Mouse (Mus musculus): Measurements from ENCODE around the gene Nfkbie. TPM values are rescaled to one million over a fixed set of nuclear protein-coding genes. Genes with fewer than 3 reads are reported as not detected.
A peak's percentile ranks its signal among the peaks of the same experiment; 100 is the strongest.

The Nfkbie gene
- polyA plus RNA-seq, 1 experiment from 2014 or later = 4.7 TPM

GRCm38 (mm10) chr17:45532896-45533295, 22.6 kb upstream of the Nfkbie start:
- Histone ChIP-seq H3K4me3 (ENCODE audit: low read depth, low read length) (no peak overlapping the region), H3K9me3 (ENCODE audit: control insufficient read depth, low read length) (no peaks in the 10 kb centered on the region), H3K27ac (replicated peaks; ENCODE audit: low read depth, low read length) (no peak overlapping the region), H3K9ac (ENCODE audit: low read depth, low read length) (no peak overlapping the region), H3K36me3 (ENCODE audit: control insufficient read depth, insufficient read depth, low read length) (no peaks in the 10 kb centered on the region), H3K4me2 (ENCODE audit: low read depth, low read length) (no peak overlapping the region), H3K27me3 (replicated peaks; ENCODE audit: control insufficient read depth, insufficient read depth, low read length) (peaks cover 26% of the 10 kb centered on the region), H3K4me1 (ENCODE audit: control insufficient read depth, insufficient read depth, low read length) (no peaks in the 10 kb centered on the region)
- ATAC-seq (ENCODE audit: low read depth) = no peak
- DNase-seq (ENCODE audit: low spot score) = no peak
- 54% methylated on average over 15 of the region's 15 CpGs for WGBS

- Histone ChIP-seq H3K27me3 (replicated peaks; ENCODE audit: control insufficient read depth, insufficient read depth, low read length) (peaks cover 22% of the 10 kb centered on the region), H3K4me1 (ENCODE audit: control insufficient read depth, insufficient read depth, low read length) (no peaks in the 10 kb centered on the region), H3K27ac (replicated peaks; ENCODE audit: low read depth, low read length) (no peak overlapping the region), H3K9ac (ENCODE audit: low read depth, low read length) (no peak overlapping the region), H3K36me3 (ENCODE audit: control insufficient read depth, insufficient read depth, low read length) (no peaks in the 10 kb centered on the region), H3K4me2 (ENCODE audit: low read depth, low read length) (no peak overlapping the region), H3K9me3 (ENCODE audit: control insufficient read depth, low read length) (no peaks in the 10 kb centered on the region), H3K4me3 (ENCODE audit: low read depth, low read length) (no peak overlapping the region)
- DNase-seq (ENCODE audit: low spot score) (peak; percentile 35), ATAC-seq (ENCODE audit: low read depth) (no peak)
- WGBS = 12% methylated on average over 5 of the region's 5 CpGs
Observed at GRCm38 (mm10) chr17:45536264-45536663, 19.2 kb upstream of the Nfkbie start.

- 69% methylated on average over 4 of the region's 4 CpGs for WGBS
- Histone ChIP-seq H3K27me3 (replicated peaks; ENCODE audit: control insufficient read depth, insufficient read depth, low read length) (peaks cover 19% of the 10 kb centered on the region), H3K4me2 (ENCODE audit: low read depth, low read length) (no peak overlapping the region), H3K36me3 (ENCODE audit: control insufficient read depth, insufficient read depth, low read length) (no peaks in the 10 kb centered on the region), H3K9ac (ENCODE audit: low read depth, low read length) (no peak overlapping the region), H3K4me3 (ENCODE audit: low read depth, low read length) (no peak overlapping the region), H3K4me1 (ENCODE audit: control insufficient read depth, insufficient read depth, low read length) (no peaks in the 10 kb centered on the region), H3K27ac (replicated peaks; ENCODE audit: low read depth, low read length) (no peak overlapping the region), H3K9me3 (ENCODE audit: control insufficient read depth, low read length) (no peaks in the 10 kb centered on the region)
- DNase-seq (ENCODE audit: low spot score) (no peak), ATAC-seq (ENCODE audit: low read depth) (no peak)
Observed at GRCm38 (mm10) chr17:45538394-45538793, 17.1 kb upstream of the Nfkbie start.

- Histone ChIP-seq H3K4me2 (ENCODE audit: low read depth, low read length) (no peak overlapping the region), H3K9me3 (ENCODE audit: control insufficient read depth, low read length) (no peaks in the 10 kb centered on the region), H3K27me3 (replicated peaks; ENCODE audit: control insufficient read depth, insufficient read depth, low read length) (peaks cover 30% of the 10 kb centered on the region), H3K4me1 (ENCODE audit: control insufficient read depth, insufficient read depth, low read length) (peaks cover 5% of the 10 kb centered on the region; the same call in 1 of the 2 replicates), H3K27ac (replicated peaks; ENCODE audit: low read depth, low read length) (no peak overlapping the region), H3K9ac (ENCODE audit: low read depth, low read length) (no peak overlapping the region), H3K4me3 (ENCODE audit: low read depth, low read length) (no peak overlapping the region), H3K36me3 (ENCODE audit: control insufficient read depth, insufficient read depth, low read length) (peaks cover 7% of the 10 kb centered on the region; the same call in 1 of the 2 replicates)
- ATAC-seq (ENCODE audit: low read depth) = no peak
- 74% methylated on average over 21 of the region's 21 CpGs for WGBS
- no peak for DNase-seq (ENCODE audit: low spot score)
Observed at GRCm38 (mm10) chr17:45539664-45540063, 15.8 kb upstream of the Nfkbie start.

- Histone ChIP-seq H3K9me3 (ENCODE audit: control insufficient read depth, low read length) (no peaks in the 10 kb centered on the region), H3K9ac (ENCODE audit: low read depth, low read length) (no peak overlapping the region), H3K4me2 (ENCODE audit: low read depth, low read length) (no peak overlapping the region), H3K4me3 (ENCODE audit: low read depth, low read length) (no peak overlapping the region), H3K4me1 (ENCODE audit: control insufficient read depth, insufficient read depth, low read length) (peaks cover 5% of the 10 kb centered on the region; the same call in 1 of the 2 replicates), H3K36me3 (ENCODE audit: control insufficient read depth, insufficient read depth, low read length) (peaks cover 20% of the 10 kb centered on the region), H3K27ac (replicated peaks; ENCODE audit: low read depth, low read length) (no peak overlapping the region), H3K27me3 (replicated peaks; ENCODE audit: control insufficient read depth, insufficient read depth, low read length) (peaks cover 51% of the 10 kb centered on the region)
- ATAC-seq (ENCODE audit: low read depth) = no peak
- DNase-seq (ENCODE audit: low spot score) = no peak
- WGBS = 26% methylated on average over 6 of the region's 6 CpGs
Observed at GRCm38 (mm10) chr17:45542129-45542528, 13.4 kb upstream of the Nfkbie start.

- no peak overlapping the region for H3K4me2 ChIP-seq (ENCODE audit: low read depth, low read length)
- DNase-seq (ENCODE audit: low spot score) (no peak), ATAC-seq (ENCODE audit: low read depth) (no peak)
- H3K4me3 ChIP-seq (ENCODE audit: low read depth, low read length) = no peak overlapping the region
- H3K36me3 ChIP-seq (ENCODE audit: control insufficient read depth, insufficient read depth, low read length) = peaks cover 20% of the 10 kb centered on the region
- 77% methylated on average over 2 of the region's 2 CpGs for WGBS
- H3K27ac ChIP-seq (replicated peaks; ENCODE audit: low read depth, low read length) = no peak overlapping the region
- peaks cover 56% of the 10 kb centered on the region for H3K27me3 ChIP-seq (replicated peaks; ENCODE audit: control insufficient read depth, insufficient read depth, low read length)
- no peaks in the 10 kb centered on the region for H3K9me3 ChIP-seq (ENCODE audit: control insufficient read depth, low read length)
- H3K4me1 ChIP-seq (ENCODE audit: control insufficient read depth, insufficient read depth, low read length) = peaks cover 5% of the 10 kb centered on the region; the same call in 1 of the 2 replicates
- no peak overlapping the region for H3K9ac ChIP-seq (ENCODE audit: low read depth, low read length)
Observed at GRCm38 (mm10) chr17:45542705-45543104, 12.8 kb upstream of the Nfkbie start.

- ATAC-seq (ENCODE audit: low read depth) = no peak
- Histone ChIP-seq H3K9me3 (ENCODE audit: control insufficient read depth, low read length) (no peaks in the 10 kb centered on the region), H3K4me2 (ENCODE audit: low read depth, low read length) (no peak overlapping the region), H3K36me3 (ENCODE audit: control insufficient read depth, insufficient read depth, low read length) (peaks cover 20% of the 10 kb centered on the region), H3K27me3 (replicated peaks; ENCODE audit: control insufficient read depth, insufficient read depth, low read length) (peaks cover 61% of the 10 kb centered on the region), H3K4me3 (ENCODE audit: low read depth, low read length) (no peak overlapping the region), H3K27ac (replicated peaks; ENCODE audit: low read depth, low read length) (no peak overlapping the region), H3K9ac (ENCODE audit: low read depth, low read length) (no peak overlapping the region), H3K4me1 (ENCODE audit: control insufficient read depth, insufficient read depth, low read length) (peaks cover 5% of the 10 kb centered on the region; the same call in 1 of the 2 replicates)
- WGBS = 39% methylated on average over 1 of the region's 1 CpGs
- no peak for DNase-seq (ENCODE audit: low spot score)
Observed at GRCm38 (mm10) chr17:45543115-45543514, 12.4 kb upstream of the Nfkbie start.

GRCm38 (mm10) chr17:45544001-45544872, 11.3 kb upstream of the Nfkbie start:
- peak; percentile 58 for DNase-seq (ENCODE audit: low spot score)
- Histone ChIP-seq H3K9me3 (ENCODE audit: control insufficient read depth, low read length) (no peaks in the 10 kb centered on the region), H3K4me1 (ENCODE audit: control insufficient read depth, insufficient read depth, low read length) (peaks cover 5% of the 10 kb centered on the region; the same call in 1 of the 2 replicates), H3K27ac (replicated peaks; ENCODE audit: low read depth, low read length) (no peak overlapping the region), H3K27me3 (replicated peaks; ENCODE audit: control insufficient read depth, insufficient read depth, low read length) (peaks cover 61% of the 10 kb centered on the region), H3K4me3 (ENCODE audit: low read depth, low read length) (no peak overlapping the region), H3K36me3 (ENCODE audit: control insufficient read depth, insufficient read depth, low read length) (peaks cover 20% of the 10 kb centered on the region), H3K9ac (ENCODE audit: low read depth, low read length) (no peak overlapping the region), H3K4me2 (ENCODE audit: low read depth, low read length) (peak overlapping the region; percentile 44)
- 14% methylated on average over 21 of the region's 24 CpGs for WGBS
- no peak for ATAC-seq (ENCODE audit: low read depth)

Data from embryonic facial prominence, embryonic 14.5 days (tissue).